Mouse (Mus musculus) spleen, adult 2 months (tissue): Measurements from ENCODE around the gene Lima1. TPM values are rescaled to one million over a fixed set of nuclear protein-coding genes. Genes with fewer than 3 reads are reported as not detected.
A peak's percentile ranks its signal among the peaks of the same experiment; 100 is the strongest.

Experiments
- DNase-seq, 2 experiments: peaks; one replicate each; pipeline versions ENCODE4 v3.0.0 to v3.0.0-alpha.2; 2012 to 2021; ENCODE audit warnings: low spot score in 2 of 2, low read depth in 1 of 2
- H3K27ac ChIP-seq: fragments of 200-500 bp; 2 replicates; pipeline ENCODE4 v1.5.1; 2012; ENCODE audit warnings: low read length, inconsistent platforms; ENCODE audit not compliant: insufficient read depth
- H3K27me3 ChIP-seq: fragments of 200-500 bp; 2 replicates; pipeline ENCODE4 v1.6.1; 2012; ENCODE audit warnings: mild to moderate bottlenecking, moderate library complexity, low read length, inconsistent platforms; ENCODE audit not compliant: control insufficient read depth, insufficient read depth
- H3K36me3 ChIP-seq: fragments of 200-500 bp; 2 replicates; pipeline ENCODE4 v1.6.1; 2012; ENCODE audit warnings: mild to moderate bottlenecking, low read length, inconsistent platforms; ENCODE audit not compliant: control insufficient read depth, insufficient read depth
- H3K4me1 ChIP-seq: fragments of 200-500 bp; 2 replicates; pipeline ENCODE4 v1.6.1; 2011; ENCODE audit warnings: inconsistent platforms; ENCODE audit not compliant: control insufficient read depth, insufficient read depth, insufficient read length
- H3K4me3 ChIP-seq: fragments of 200-500 bp; 2 replicates; pipeline ENCODE4 v1.5.1; 2011; ENCODE audit warnings: mild to moderate bottlenecking, inconsistent platforms; ENCODE audit not compliant: insufficient read depth, insufficient read length; ENCODE audit errors: extremely low read depth
- CTCF ChIP-seq: fragments of 200-500 bp; IDR thresholded peaks from 2 replicates; pipeline ENCODE4 v1.5.1; 2011; ENCODE audit warnings: mild to moderate bottlenecking, inconsistent platforms; ENCODE audit not compliant: insufficient read depth, insufficient read length, insufficient replicate concordance; ENCODE audit errors: extremely low read depth
- POLR2A ChIP-seq: fragments of 200-500 bp; IDR thresholded peaks from 2 replicates; pipeline ENCODE4 v1.6.1; 2011; ENCODE audit warnings: low read depth, low read length, inconsistent platforms
- WGBS: fragments of 180-500 bp; shearing (Covaris S2); methylation state at CpG from one replicate; pipeline ENCODE4 v1.1.7; 2018; 5-methylcytosine and 5-hydroxymethylcytosine counted together
- polyA plus RNA-seq: library from polyadenylated mRNA; depleted of rRNA; stranded (reverse); fragments of >200 nt; gene quantifications from 2 replicates; pipeline ENCODE4 v1.2.3, GENCODE M21; 2012

The Lima1 gene
- polyA plus RNA-seq, 1 experiment: 7.7 TPM

- TF ChIP-seq POLR2A (no peak), CTCF (no peak)
- Histone ChIP-seq H3K27ac (no peak overlapping the region), H3K4me3 (no peak overlapping the region), H3K36me3 (no peaks in the 10 kb centered on the region), H3K27me3 (no peaks in the 10 kb centered on the region), H3K4me1 (no peaks in the 10 kb centered on the region)
- DNase-seq: no peak
- WGBS: 89% methylated on average over 4 of the region's 4 CpGs
These were observed 31.8 kb upstream of the Lima1 start for GRCm38 (mm10) chr15:99907041-99907440.

- Histone ChIP-seq H3K36me3 (no peaks in the 10 kb centered on the region), H3K27me3 (no peaks in the 10 kb centered on the region), H3K4me1 (no peaks in the 10 kb centered on the region), H3K4me3 (no peak overlapping the region), H3K27ac (no peak overlapping the region)
- 84% methylated on average over 9 of the region's 9 CpGs for WGBS
- TF ChIP-seq POLR2A (no peak), CTCF (no peak)
- no peak for DNase-seq
These were observed 29.6 kb upstream of the Lima1 start for GRCm38 (mm10) chr15:99904841-99905240.

- no peak overlapping the region for H3K4me3 ChIP-seq
- no peaks in the 10 kb centered on the region for H3K4me1 ChIP-seq
- DNase-seq: peak; percentile 9 to 29
- no peaks in the 10 kb centered on the region for H3K36me3 ChIP-seq
- no peaks in the 10 kb centered on the region for H3K27me3 ChIP-seq
- H3K27ac ChIP-seq: no peak overlapping the region
- WGBS: 10% methylated on average over 4 of the region's 4 CpGs
- TF ChIP-seq CTCF (peak; percentile 27; the same call in 1 of the 2 replicates), POLR2A (no peak)
These were observed 29.1 kb upstream of the Lima1 start for GRCm38 (mm10) chr15:99904333-99904732.

GRCm38 (mm10) chr15:99903227-99903626 is 28.0 kb upstream of the Lima1 start:
- Histone ChIP-seq H3K4me1 (no peaks in the 10 kb centered on the region), H3K4me3 (no peak overlapping the region), H3K36me3 (no peaks in the 10 kb centered on the region), H3K27me3 (no peaks in the 10 kb centered on the region), H3K27ac (no peak overlapping the region)
- 93% methylated on average over 5 of the region's 5 CpGs for WGBS
- DNase-seq: no peak
- TF ChIP-seq CTCF: no peak
- TF ChIP-seq POLR2A: no peak

- no peak for TF ChIP-seq POLR2A
- no peak for TF ChIP-seq CTCF
- WGBS: 59% methylated on average over 5 of the region's 5 CpGs
- H3K27me3 ChIP-seq: no peaks in the 10 kb centered on the region
- no peaks in the 10 kb centered on the region for H3K36me3 ChIP-seq
- H3K27ac ChIP-seq: no peak overlapping the region
- no peak for DNase-seq
- no peak overlapping the region for H3K4me3 ChIP-seq
- no peaks in the 10 kb centered on the region for H3K4me1 ChIP-seq
These were observed 27.5 kb upstream of the Lima1 start for GRCm38 (mm10) chr15:99902786-99903185.

- TF ChIP-seq CTCF: no peak
- TF ChIP-seq POLR2A: no peak
- Histone ChIP-seq H3K27me3 (no peaks in the 10 kb centered on the region), H3K4me1 (no peaks in the 10 kb centered on the region), H3K36me3 (no peaks in the 10 kb centered on the region), H3K27ac (no peak overlapping the region), H3K4me3 (no peak overlapping the region)
- no peak for DNase-seq
These were observed 21.4 kb upstream of the Lima1 start for GRCm38 (mm10) chr15:99896621-99897020.

- Histone ChIP-seq H3K27ac (no peak overlapping the region), H3K4me3 (no peak overlapping the region), H3K36me3 (no peaks in the 10 kb centered on the region), H3K4me1 (no peaks in the 10 kb centered on the region), H3K27me3 (no peaks in the 10 kb centered on the region)
- WGBS: 49% methylated on average over 3 of the region's 3 CpGs
- DNase-seq: no peak
- TF ChIP-seq CTCF (no peak), POLR2A (no peak)
These were observed 16.1 kb upstream of the Lima1 start for GRCm38 (mm10) chr15:99891355-99891754.
